ENCODE assay signal across 36 mouse cellular contexts in the genomic region with DNA sequence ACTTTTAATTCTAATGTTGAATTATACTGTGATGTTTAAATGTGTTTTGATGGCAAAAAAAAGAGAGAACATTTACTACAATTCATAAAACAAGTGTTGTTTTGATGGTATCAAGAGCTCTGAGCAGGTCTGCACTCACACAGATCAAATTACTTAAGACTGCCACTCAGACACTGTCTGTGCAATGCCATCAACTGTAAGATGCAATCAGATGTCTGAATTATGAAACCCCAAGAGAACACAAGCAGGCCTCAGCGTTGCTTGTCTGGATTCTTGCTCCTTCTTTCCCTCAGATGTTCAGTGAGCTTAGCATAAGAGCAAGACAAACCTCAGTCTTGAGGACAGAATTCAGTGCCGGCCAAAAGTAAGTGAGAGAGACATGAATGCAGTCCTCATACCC.
"Had no signal": no experiment of that assay in that cellular context is flagged by ENCODE, and none has a peak within 500 bp of the region (broad histone marks: within the 10 kb centered on the region; RNA-seq: fewer than 3 reads in every experiment).

No protein-coding gene starts in this region.

- H3K9me3 ChIP-seq: heart, embryonic 10.5 days; heart, embryonic 12.5 days; heart, embryonic 13.5 days; heart, embryonic 15.5 days; hindbrain, embryonic 10.5 days; hindbrain, embryonic 12.5 days; hindbrain, embryonic 13.5 days; hindbrain, embryonic 15.5 days; intestine, embryonic 15.5 days; kidney, embryonic 15.5 days had no signal

- ATAC-seq: hindbrain, embryonic 16.5 days; hindbrain, postnatal 0 days; inflammation-experienced regulatory T-cells, adult 6 months; intestine, embryonic 15.5 days; intestine, embryonic 16.5 days; intestine, postnatal 0 days had no signal

- H3K4me1 ChIP-seq: heart, embryonic 10.5 days; heart, embryonic 12.5 days; heart, embryonic 13.5 days; heart, embryonic 15.5 days; hindbrain, embryonic 10.5 days; hindbrain, embryonic 12.5 days; hindbrain, embryonic 13.5 days; hindbrain, embryonic 15.5 days; intestine, embryonic 15.5 days; kidney, embryonic 15.5 days had no signal

- DNase-seq: heart, postnatal 10 days; heart, postnatal 14 days; heart, postnatal 36 days; heart, postnatal 4 days; kidney, adult 11 months; kidney, adult 18-20 months; kidney, adult 2 months; kidney, adult 8-10 months; kidney, adult 9 months; kidney, postnatal 10 days; kidney, postnatal 14 days; kidney, postnatal 25 days; kidney, postnatal 36 days; kidney, postnatal 4 days; layer of hippocampus, adult 9-11 months; layer of hippocampus, postnatal 36 days had no signal

- H3K4me2 ChIP-seq: heart, embryonic 11.5 days; heart, embryonic 12.5 days; heart, embryonic 13.5 days; heart, embryonic 15.5 days; hindbrain, embryonic 12.5 days; hindbrain, embryonic 13.5 days; hindbrain, embryonic 14.5 days; hindbrain, embryonic 15.5 days; intestine, embryonic 15.5 days; kidney, embryonic 15.5 days had no signal

- H3K4me3 ChIP-seq: heart, embryonic 10.5 days; heart, embryonic 12.5 days; heart, embryonic 13.5 days; heart, embryonic 15.5 days; hindbrain, embryonic 10.5 days; hindbrain, embryonic 12.5 days; hindbrain, embryonic 13.5 days; hindbrain, embryonic 15.5 days; intestine, embryonic 15.5 days; kidney, embryonic 15.5 days; layer of hippocampus, adult 2 months; left cerebral cortex, adult 2 months had no signal

- H3K27ac ChIP-seq: heart, embryonic 10.5 days; heart, embryonic 13.5 days; heart, embryonic 15.5 days; hindbrain, embryonic 10.5 days; hindbrain, embryonic 12.5 days; hindbrain, embryonic 13.5 days; hindbrain, embryonic 14.5 days; hindbrain, embryonic 15.5 days; hindbrain, postnatal 0 days; intestine, embryonic 15.5 days; kidney, embryonic 15.5 days; kidney, postnatal 0 days; layer of hippocampus, adult 2 months; left cerebral cortex, adult 2 months had no signal

- H3K36me3 ChIP-seq: heart, embryonic 10.5 days; heart, embryonic 12.5 days; heart, embryonic 13.5 days; heart, embryonic 15.5 days; hindbrain, embryonic 10.5 days; hindbrain, embryonic 12.5 days; hindbrain, embryonic 13.5 days; hindbrain, embryonic 15.5 days; intestine, embryonic 15.5 days; kidney, embryonic 15.5 days had no signal

- H3K27me3 ChIP-seq: heart, embryonic 12.5 days; heart, embryonic 13.5 days; heart, embryonic 15.5 days; hindbrain, embryonic 12.5 days; hindbrain, embryonic 13.5 days; hindbrain, embryonic 15.5 days; intestine, embryonic 15.5 days; kidney, embryonic 15.5 days had no signal

- H3K9ac ChIP-seq: heart, embryonic 12.5 days; heart, embryonic 13.5 days; heart, embryonic 15.5 days; hindbrain, embryonic 12.5 days; hindbrain, embryonic 13.5 days; hindbrain, embryonic 14.5 days; hindbrain, embryonic 15.5 days; intestine, embryonic 15.5 days; kidney, embryonic 15.5 days had no signal
